Mouse (Mus musculus) forebrain, embryonic 12.5 days (tissue): ENCODE measurements around the gene Il11ra1. TPM values are rescaled to one million over a fixed set of nuclear protein-coding genes. Genes with fewer than 3 reads are reported as not detected.
"Not testable (repeated sequence)": the region's sequence is repeated elsewhere in the genome, so short reads cannot be mapped to it uniquely, and the experiment has no call there.

Experiments used
- ATAC-seq: fragments of 200-750 bp; cut with Nextera tagmentation; 2 replicates; pipeline ENCODE4 v1.8.0; 2017; ENCODE audit warnings: moderate TSS enrichment; ENCODE audit not compliant: low FRiP score
- H3K27ac ChIP-seq: fragments of 300-500 bp; sonication (generic); 2 replicates; pipeline ENCODE4 v1.5.1; 2016; ENCODE audit warnings: mild to moderate bottlenecking
- H3K27me3 ChIP-seq: fragments of 300-500 bp; sonication (generic); 2 replicates; pipeline ENCODE4 v1.6.1; 2016; ENCODE audit warnings: mild to moderate bottlenecking
- H3K36me3 ChIP-seq: fragments of 300-500 bp; sonication (generic); replicated peaks from 2 replicates; pipeline ENCODE4 v1.6.1; 2016; ENCODE audit warnings: mild to moderate bottlenecking
- H3K4me1 ChIP-seq: fragments of 300-500 bp; sonication (generic); 2 replicates; pipeline ENCODE4 v1.6.1; 2016
- H3K4me2 ChIP-seq: fragments of 300-500 bp; sonication (generic); 2 replicates; pipeline ENCODE4 v1.6.1; 2016; ENCODE audit warnings: mild to moderate bottlenecking, moderate library complexity
- H3K4me3 ChIP-seq: fragments of 300-500 bp; sonication (generic); replicated peaks from 2 replicates; pipeline ENCODE4 v1.5.1; 2016; ENCODE audit warnings: mild to moderate bottlenecking
- H3K9ac ChIP-seq: fragments of 300-500 bp; sonication (generic); 2 replicates; pipeline ENCODE4 v1.6.1; 2016; ENCODE audit warnings: mild to moderate bottlenecking
- H3K9me3 ChIP-seq: fragments of 300-500 bp; sonication (generic); 2 replicates; pipeline ENCODE4 v1.6.1; 2016
- WGBS: fragments of 180-500 bp; shearing (Covaris S2); methylation state at CpG from one replicate; pipeline ENCODE4 v1.1.7; 2016; 5-methylcytosine and 5-hydroxymethylcytosine counted together
- polyA plus RNA-seq: library from polyadenylated mRNA; unstranded; fragments of >200 nt; fragmentation: Nextera tagmentation; extraction: Ambion mirVana; gene quantifications from 2 replicates; pipeline ENCODE4 v1.2.1, GENCODE M21; 2016

The Il11ra1 gene
- polyA plus RNA-seq, 1 experiment from 2014 or later: 62.1 TPM

GRCm38 (mm10) chr4:41696930-41697841, 2.6 kb upstream of the Il11ra1 start, which contains the start of gene Cntfr:
TSS of gene Cntfr (minus strand) at chr4:41697089.
- H3K9me3 ChIP-seq, H3K9ac ChIP-seq, H3K36me3 ChIP-seq, ATAC-seq, H3K27me3 ChIP-seq, H3K4me1 ChIP-seq, H3K27ac ChIP-seq, H3K4me3 ChIP-seq: not testable (repeated sequence)
- WGBS: 14% methylated on average over 29 of the region's 40 CpGs
- peak within 1 kb of the TSS; percentile 47 for H3K4me2 ChIP-seq

- not testable (repeated sequence) for H3K9ac ChIP-seq, H3K27me3 ChIP-seq, H3K4me3 ChIP-seq, H3K36me3 ChIP-seq, H3K4me1 ChIP-seq, H3K27ac ChIP-seq, ATAC-seq, H3K9me3 ChIP-seq
- 7% methylated on average over 24 of the region's 32 CpGs for WGBS
- peak overlapping the region; percentile 38; the same call in 1 of the 2 replicates for H3K4me2 ChIP-seq
These were observed 1.3 kb upstream of the Il11ra1 start for GRCm38 (mm10) chr4:41698421-41699016.

- not testable (repeated sequence) for H3K9me3 ChIP-seq, H3K27ac ChIP-seq, ATAC-seq, H3K4me2 ChIP-seq, H3K4me1 ChIP-seq, H3K36me3 ChIP-seq, H3K9ac ChIP-seq, H3K4me3 ChIP-seq
- peaks cover 21% of the 10 kb centered on the region for H3K27me3 ChIP-seq
- WGBS: 100% methylated on average over 3 of the region's 8 CpGs
These were observed 435 bp downstream of the Il11ra1 start for GRCm38 (mm10) chr4:41700224-41700623.

- H3K9me3 ChIP-seq, H3K4me3 ChIP-seq, ATAC-seq, H3K36me3 ChIP-seq, H3K27ac ChIP-seq, H3K4me2 ChIP-seq, H3K9ac ChIP-seq: not testable (repeated sequence)
- Histone ChIP-seq H3K4me1 (peaks cover 29% of the 10 kb centered on the region), H3K27me3 (peaks cover 31% of the 10 kb centered on the region)
- WGBS: 72% methylated on average over 2 of the region's 2 CpGs
These were observed 2.4 kb downstream of the Il11ra1 start for GRCm38 (mm10) chr4:41702226-41702625.

- H3K4me1 ChIP-seq: peaks cover 43% of the 10 kb centered on the region
- 5% methylated on average over 5 of the region's 5 CpGs for WGBS
- no peak overlapping the region for H3K27ac ChIP-seq
- H3K27me3 ChIP-seq: peaks cover 27% of the 10 kb centered on the region
- H3K36me3 ChIP-seq: no peaks in the 10 kb centered on the region
- no peak overlapping the region for H3K4me3 ChIP-seq
- no peak for ATAC-seq
- no peaks in the 10 kb centered on the region for H3K9me3 ChIP-seq
- H3K4me2 ChIP-seq: no peak overlapping the region
- no peak overlapping the region for H3K9ac ChIP-seq
These were observed 4.9 kb downstream of the Il11ra1 start for GRCm38 (mm10) chr4:41704651-41705050.

- Histone ChIP-seq H3K36me3 (no peaks in the 10 kb centered on the region; the same call in 1 of the 2 replicates), H3K4me3 (no peak overlapping the region), H3K9ac (no peak overlapping the region), H3K4me1 (peaks cover 46% of the 10 kb centered on the region), H3K27ac (peak overlapping the region; percentile 50; the same call in 1 of the 2 replicates), H3K27me3 (peaks cover 27% of the 10 kb centered on the region), H3K4me2 (peak overlapping the region; percentile 40), H3K9me3 (no peaks in the 10 kb centered on the region)
- peak; percentile 12; the same call in 1 of the 2 replicates for ATAC-seq
- WGBS: 63% methylated on average over 19 of the region's 19 CpGs
These were observed 6.3 kb downstream of the Il11ra1 start for GRCm38 (mm10) chr4:41705922-41706754.

- peak; percentile 82 for ATAC-seq
- H3K27ac ChIP-seq: peak overlapping the region; percentile 59
These were observed 7.3 kb downstream of the Il11ra1 start for GRCm38 (mm10) chr4:41707011-41707535.

GRCm38 (mm10) chr4:41708192-41708745, 8.5 kb downstream of the Il11ra1 start:
- ATAC-seq: no peak
- 43% methylated on average over 8 of the region's 8 CpGs for WGBS
- peaks cover 64% of the 10 kb centered on the region for H3K4me1 ChIP-seq

More at GRCm38 (mm10) chr4:41707011-41707535, 7.3 kb downstream of the Il11ra1 start:
- peaks cover 27% of the 10 kb centered on the region for H3K27me3 ChIP-seq
- H3K9me3 ChIP-seq: no peaks in the 10 kb centered on the region
- WGBS: 1% methylated on average over 13 of the region's 13 CpGs
- peak overlapping the region; percentile 40 for H3K4me2 ChIP-seq
- H3K4me1 ChIP-seq: peaks cover 56% of the 10 kb centered on the region
- H3K36me3 ChIP-seq: peaks cover 6% of the 10 kb centered on the region
- peak overlapping the region; percentile 14; the same call in 1 of the 2 replicates for H3K4me3 ChIP-seq
- no peak overlapping the region for H3K9ac ChIP-seq

GRCm38 (mm10) chr4:41710229-41710628, 10.4 kb downstream of the Il11ra1 start:
- ATAC-seq: no peak
- WGBS: 62% methylated on average over 4 of the region's 4 CpGs

More at GRCm38 (mm10) chr4:41708192-41708745, 8.5 kb downstream of the Il11ra1 start:
- Histone ChIP-seq H3K27me3 (peaks cover 24% of the 10 kb centered on the region), H3K27ac (0 out of 2 replicates have a peak overlapping the region, but pooled peaks have one; percentile 59), H3K9me3 (no peaks in the 10 kb centered on the region), H3K4me2 (no peak overlapping the region), H3K4me3 (no peak overlapping the region), H3K36me3 (peaks cover 8% of the 10 kb centered on the region), H3K9ac (no peak overlapping the region)

GRCm38 (mm10) chr4:41711705-41712375, 12.1 kb downstream of the Il11ra1 start:
- 82% methylated on average over 16 of the region's 16 CpGs for WGBS
- Histone ChIP-seq H3K9me3 (no peaks in the 10 kb centered on the region), H3K4me1 (peaks cover 49% of the 10 kb centered on the region), H3K4me2 (peak overlapping the region; percentile 91), H3K4me3 (peak overlapping the region; percentile 82), H3K27me3 (no peaks in the 10 kb centered on the region), H3K9ac (peak overlapping the region; percentile 95), H3K36me3 (peaks cover 19% of the 10 kb centered on the region), H3K27ac (no peak overlapping the region)
- no peak for ATAC-seq

More at GRCm38 (mm10) chr4:41710229-41710628, 10.4 kb downstream of the Il11ra1 start:
- Histone ChIP-seq H3K27me3 (peaks cover 9% of the 10 kb centered on the region), H3K4me3 (no peak overlapping the region), H3K27ac (no peak overlapping the region), H3K9me3 (no peaks in the 10 kb centered on the region), H3K9ac (no peak overlapping the region), H3K4me2 (no peak overlapping the region), H3K4me1 (peaks cover 65% of the 10 kb centered on the region), H3K36me3 (peaks cover 8% of the 10 kb centered on the region)
